ENCODE assay signal across 15 mouse cellular contexts in the genomic region with DNA sequence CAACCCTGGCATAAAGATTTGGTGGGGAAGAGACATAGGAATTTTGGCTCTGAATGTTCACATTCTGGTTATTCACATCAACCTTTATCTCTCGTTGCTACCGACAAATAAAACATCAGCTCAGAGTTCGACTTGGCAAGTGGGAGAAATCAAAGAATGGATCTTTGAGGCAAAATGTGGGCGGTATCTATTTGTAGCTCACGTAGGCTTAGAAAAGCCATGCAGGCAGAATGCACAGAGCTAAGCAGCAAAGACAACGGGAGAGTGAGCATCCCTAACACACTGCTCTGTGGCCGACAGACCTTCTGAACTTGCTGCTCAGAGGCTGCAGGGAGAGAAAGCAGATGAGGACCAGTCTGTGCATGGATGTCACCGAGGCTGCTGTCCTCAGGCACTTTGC. TPM values are rescaled to one million over a fixed set of nuclear protein-coding genes. Genes with fewer than 3 reads are reported as not detected.
DNase-seq lines count a peak whose midpoint lies in the region; ATAC-seq lines count a peak whose summit lies in the region.
"Had no signal": no experiment of that assay in that cellular context is flagged by ENCODE, and none has a peak within 500 bp of the region (broad histone marks: within the 10 kb centered on the region; RNA-seq: fewer than 3 reads in every experiment).

No protein-coding gene starts in this region.

- H3K27me3 ChIP-seq in megakaryocyte, embryonic 14.5 days (replicated peaks): peaks cover 8% of the 10 kb centered on the region
- H3K27me3 ChIP-seq: CH12.LX; forebrain, embryonic 13.5 days; heart, embryonic 13.5 days; lung, embryonic 15.5 days; neural tube, embryonic 13.5 days had no signal

- no peak for ATAC-seq in megakaryocyte, adult 5-6 weeks (ENCODE audit: poor library complexity, severe bottlenecking)
- no peak for ATAC-seq in cerebellum, adult (ENCODE audit: insufficient number of reproducible peaks, low FRiP score, low TSS enrichment)
- ATAC-seq: forebrain, embryonic 13.5 days had no signal

- intact Hi-C loops in heart, postnatal 14 days (cut with DNase I): no loop called here

- H3K4me1 ChIP-seq in megakaryocyte, embryonic 14.5 days: peaks cover 16% of the 10 kb centered on the region
- H3K4me1 ChIP-seq: forebrain, embryonic 13.5 days; neural tube, embryonic 13.5 days had no signal

- peaks cover 7% of the 10 kb centered on the region for H3K36me3 ChIP-seq in megakaryocyte, embryonic 14.5 days (replicated peaks; ENCODE audit: low read length)
- H3K36me3 ChIP-seq: heart, embryonic 13.5 days; lung, embryonic 15.5 days; neural tube, embryonic 13.5 days had no signal

- H3K4me3 ChIP-seq in megakaryocyte, embryonic 14.5 days (replicated peaks): peak overlapping the region; percentile 28
- H3K4me3 ChIP-seq: forebrain, embryonic 13.5 days; heart, embryonic 13.5 days; lung, embryonic 15.5 days; neural tube, embryonic 13.5 days had no signal

- H3K9me3 ChIP-seq in megakaryocyte, embryonic 14.5 days: peaks cover 31% of the 10 kb centered on the region
- H3K9me3 ChIP-seq: heart, embryonic 13.5 days; lung, embryonic 15.5 days; neural tube, embryonic 13.5 days had no signal

- DNase-seq in layer of hippocampus, adult 18-20 months (ENCODE audit: low spot score in 2 of 2): peak; percentile 13 to 66
- peak; percentile 54 to 69 for DNase-seq in left cerebral cortex, adult 9 months (ENCODE audit: low spot score in 2 of 2)
- DNase-seq in telencephalon, adult 2 months (ENCODE audit: low read depth, low spot score): peak; percentile 85
- no peak for DNase-seq in heart, postnatal 14 days
- DNase-seq: adrenal gland, postnatal 14 days; cerebellum, adult 9-11 months; embryo, embryonic 11 days had no signal

RNA-seq across cellular contexts. Expression of gene Irf2bp2, which starts 44.2 kb away (rescaled TPM):
- 51.5 and 58.6 TPM in 2 replicates for polyA plus RNA-seq in megakaryocyte, embryonic 14.5 days (2012; ENCODE audit: insufficient read depth, low replicate concordance)
- total RNA-seq in megakaryocyte, adult 5-6 weeks (2015): 95.9 and 105 TPM in 2 replicates
- total RNA-seq in megakaryocyte, adult 5-6 weeks (2017): 93.8 and 99.8 TPM in 2 replicates
- 10 to 100 TPM; 62.6 to 73.0 TPM for total RNA-seq in layer of hippocampus, adult 18-20 months (2021)
- 100 to 1,000 TPM; 124 to 140 TPM for total RNA-seq in heart, postnatal 14 days (2021)

Comparison
In these comparisons a context has a peak if more than half of its experiments do, and no peak if none do; other contexts are left out.
1. DNase-seq: peak in layer of hippocampus, adult 18-20 months (2 of 2), left cerebral cortex, adult 9 months (2 of 2) and telencephalon, adult 2 months (single experiment); none in heart, postnatal 14 days (0 of 2).